Mouse (Mus musculus) inflammation-experienced regulatory T-cells, adult 16 weeks (primary cell): Measurements from ENCODE around the gene Dag1. TPM values are rescaled to one million over a fixed set of nuclear protein-coding genes. Genes with fewer than 3 reads are reported as not detected.

Experiments
- polyA plus RNA-seq: library from polyadenylated mRNA; unstranded; fragments of 100-300 nt; shearing (Covaris generic); gene quantifications from one replicate; pipeline ENCODE4 v1.2.1, GENCODE M21; 2017

Gene Dag1
- polyA plus RNA-seq: 9.2 TPM

GRCm38 (mm10) chr9:108263690-108264190 is at the start of gene Dag1:
Gene Dag1 (minus strand): TSS chr9:108263958.

GRCm38 (mm10) chr9:108305629-108306520 is 42.1 kb upstream of the Dag1 start, which contains the start of the genes Rhoa and Tcta:
Gene Rhoa (plus strand): TSS chr9:108306129.
Gene Tcta (minus strand): TSS chr9:108306160.

GRCm38 (mm10) chr9:108296453-108297355 is 32.9 kb upstream of the Dag1 start, which contains the start of gene Amt:
Gene Amt (plus strand): TSS chr9:108296853.

GRCm38 (mm10) chr9:108290016-108290750 is 26.4 kb upstream of the Dag1 start, which contains the start of gene Nicn1:
Gene Nicn1 (plus strand): TSS chr9:108290429.

GRCm38 (mm10) chr9:108189787-108190679 is 73.7 kb downstream of the Dag1 start, which contains the start of gene Bsn:
Gene Bsn (minus strand): TSS chr9:108190384.

Other genes with a start within 250 kb of the Dag1 start
- 37.8 TPM for gene Gmppb, start 214.7 kb downstream of the Dag1 start, polyA plus RNA-seq
- gene Amigo3, start 210.8 kb downstream of the Dag1 start, polyA plus RNA-seq: 4.7 TPM
- gene Mst1, start 183.5 kb downstream of the Dag1 start, polyA plus RNA-seq: 3.8 TPM
- 207 TPM for gene Rnf123, start 180.6 kb downstream of the Dag1 start, polyA plus RNA-seq
- 139 TPM for gene Apeh, start 169.4 kb downstream of the Dag1 start, polyA plus RNA-seq
- 0.63 TPM for gene Bsn, start 73.6 kb downstream of the Dag1 start, polyA plus RNA-seq
- 3.9 TPM for gene Nicn1, start 26.5 kb upstream of the Dag1 start, polyA plus RNA-seq
- gene Amt, start 32.9 kb upstream of the Dag1 start, polyA plus RNA-seq: 0.63 TPM
- gene Rhoa, start 42.2 kb upstream of the Dag1 start, polyA plus RNA-seq: 397 TPM
- gene Tcta, start 42.2 kb upstream of the Dag1 start, polyA plus RNA-seq: 18.0 TPM
- 707 TPM for gene Gpx1, start 74.9 kb upstream of the Dag1 start, polyA plus RNA-seq
- 171 TPM for gene Usp4, start 83.9 kb upstream of the Dag1 start, polyA plus RNA-seq
- gene 1700102P08Rik, start 128.8 kb upstream of the Dag1 start, polyA plus RNA-seq: 2.0 TPM
- not detected for gene Ccdc36, start 164.5 kb upstream of the Dag1 start, polyA plus RNA-seq
- gene BC048562, start 172.5 kb upstream of the Dag1 start, polyA plus RNA-seq: not detected
- gene Ccdc71, start 196.6 kb upstream of the Dag1 start, polyA plus RNA-seq: 56.3 TPM
- gene Klhdc8b, start 197.6 kb upstream of the Dag1 start, polyA plus RNA-seq: 5.8 TPM
- gene Lamb2, start 215.8 kb upstream of the Dag1 start, polyA plus RNA-seq: 0.44 TPM
- gene Usp19, start 226.6 kb upstream of the Dag1 start, polyA plus RNA-seq: 185 TPM
- gene Qars, start 243.7 kb upstream of the Dag1 start, polyA plus RNA-seq: 106 TPM